Mouse (Mus musculus) skeletal muscle tissue, adult 2 months (tissue): ENCODE measurements at regions not wholly inside any gene's neighbourhood (a gene's known extent, or its start where the extent isn't known, plus 50 kb on each side); places are given as distances from the start of the nearest gene placed in this dataset.

Experiments used
- DNase-seq: peaks from one replicate; pipeline ENCODE4 v3.0.0-alpha.2; 2012; ENCODE audit warnings: low read depth, low spot score

- no peak for DNase-seq
Observed at GRCm38 (mm10) chr2:159523739-159524138, 729.1 kb downstream of the Dhx35 start.

- peak; percentile 70 for DNase-seq
Observed at GRCm38 (mm10) chr2:159534951-159535350, 740.3 kb downstream of the Dhx35 start.

DNA sequence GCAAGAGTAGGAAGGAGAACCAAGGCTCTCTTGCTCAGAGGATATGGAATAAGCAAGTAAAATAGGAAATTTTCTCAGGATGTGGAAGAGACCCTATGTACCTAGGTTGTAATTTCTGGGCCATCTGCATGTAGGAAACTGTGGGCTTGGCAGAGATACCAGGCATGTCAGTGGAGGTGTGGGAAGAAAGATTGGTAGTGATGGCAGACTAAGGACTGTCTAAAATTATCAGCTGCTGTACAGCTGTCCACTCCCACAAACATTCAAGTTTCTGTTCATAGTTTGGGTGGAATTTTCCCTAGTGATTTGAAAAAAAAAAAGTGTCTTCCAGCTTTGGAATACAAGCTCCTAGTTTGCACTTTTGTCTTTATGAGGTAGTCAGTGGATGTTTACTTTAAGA is 744.7 kb downstream of the Dhx35 start:
- no peak for DNase-seq

- DNase-seq = no peak
Observed at GRCm38 (mm10) chr2:159557567-159557966, 763.0 kb downstream of the Dhx35 start.

DNA sequence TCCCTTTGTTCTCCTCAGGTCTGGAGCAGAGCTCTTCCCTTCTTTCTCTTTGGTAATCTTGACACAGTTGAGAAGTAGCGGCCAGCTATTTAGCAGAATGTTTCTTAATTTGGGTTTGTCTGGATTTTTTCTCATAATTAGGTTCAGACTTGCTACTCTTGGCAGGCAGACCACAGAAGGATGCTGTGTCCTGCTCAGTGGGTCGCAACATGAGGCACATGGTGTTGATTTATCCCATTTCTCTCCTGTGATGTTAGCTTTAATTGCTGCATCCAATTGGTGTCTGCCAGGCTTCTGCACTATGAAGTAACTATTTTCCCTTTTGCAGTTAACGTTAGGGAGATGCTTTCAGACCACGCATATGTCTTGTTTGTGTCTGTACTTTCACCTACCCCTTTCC is 768.7 kb downstream of the Gm826 start:
- peak; percentile 33 for DNase-seq

DNA sequence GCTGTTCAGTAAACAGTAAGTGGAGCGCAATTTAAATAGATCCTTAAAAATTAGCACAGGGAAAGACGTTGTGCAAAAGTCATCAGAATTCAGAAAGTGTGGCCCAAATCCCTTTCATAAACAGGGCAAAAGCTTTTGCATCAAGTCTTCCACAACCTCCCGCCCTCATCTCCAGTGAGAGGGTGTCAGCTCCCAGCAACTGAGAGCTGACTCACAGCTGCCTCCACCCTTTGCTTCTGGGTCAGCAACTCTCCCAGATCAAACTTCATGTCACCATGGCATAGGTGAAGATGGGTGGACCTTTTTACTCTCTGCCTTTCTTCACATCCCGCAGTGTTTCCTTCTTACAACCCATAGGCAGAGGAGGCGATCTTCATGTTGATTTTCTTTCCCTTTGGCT is 768.0 kb downstream of the Gm826 start:
- peak; percentile 55 for DNase-seq

- peak; percentile 90 for DNase-seq
Observed at GRCm38 (mm10) chr2:159566461-159566860, 767.5 kb downstream of the Gm826 start.

DNA sequence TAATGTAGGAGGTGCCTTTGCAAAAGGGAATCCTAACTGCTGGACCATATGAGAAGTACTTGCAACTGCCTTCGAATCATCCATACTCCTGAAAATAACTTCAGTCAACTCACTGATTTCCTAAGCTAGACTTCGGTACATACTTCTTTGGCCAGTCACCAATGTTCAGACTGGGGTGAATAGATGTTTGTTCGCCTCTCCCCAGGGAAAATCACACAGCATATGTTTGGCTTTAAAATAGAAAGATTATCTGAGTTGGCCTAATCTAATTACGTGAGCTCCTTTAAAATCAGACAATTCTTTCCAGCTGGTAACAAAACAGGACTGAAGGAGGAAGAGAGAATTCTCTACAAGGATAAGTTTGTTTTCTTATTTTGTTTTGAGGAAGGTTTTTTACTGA is 765.6 kb downstream of the Gm826 start:
- DNase-seq = no peak

DNA sequence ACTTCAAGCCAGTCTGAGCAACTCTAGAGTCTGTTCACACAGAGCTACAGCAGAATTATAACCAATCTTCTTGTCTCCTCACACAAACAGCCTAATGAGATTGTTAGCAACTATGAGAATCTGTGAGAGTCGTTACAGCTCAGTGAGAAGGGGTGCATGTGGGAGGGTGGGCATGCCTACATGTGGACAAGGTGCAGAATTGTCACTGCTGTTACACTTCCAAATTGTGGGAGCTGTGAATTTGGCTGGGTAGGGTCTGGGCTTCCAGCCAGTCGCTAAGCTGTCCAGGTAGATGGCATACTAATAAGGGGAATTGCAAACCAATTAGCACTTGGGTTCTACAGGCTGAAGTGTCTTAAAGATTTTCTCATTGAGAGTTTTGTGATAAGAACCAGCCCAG is 762.1 kb downstream of the Gm826 start:
- DNase-seq = no peak

- DNase-seq = no peak
Observed at GRCm38 (mm10) chr2:159575271-159575670, 758.7 kb downstream of the Gm826 start.

- DNase-seq = no peak
Observed at GRCm38 (mm10) chr2:159583103-159583502, 750.9 kb downstream of the Gm826 start.

- DNase-seq = no peak
Observed at GRCm38 (mm10) chr2:159584641-159585040, 749.3 kb downstream of the Gm826 start.

DNA sequence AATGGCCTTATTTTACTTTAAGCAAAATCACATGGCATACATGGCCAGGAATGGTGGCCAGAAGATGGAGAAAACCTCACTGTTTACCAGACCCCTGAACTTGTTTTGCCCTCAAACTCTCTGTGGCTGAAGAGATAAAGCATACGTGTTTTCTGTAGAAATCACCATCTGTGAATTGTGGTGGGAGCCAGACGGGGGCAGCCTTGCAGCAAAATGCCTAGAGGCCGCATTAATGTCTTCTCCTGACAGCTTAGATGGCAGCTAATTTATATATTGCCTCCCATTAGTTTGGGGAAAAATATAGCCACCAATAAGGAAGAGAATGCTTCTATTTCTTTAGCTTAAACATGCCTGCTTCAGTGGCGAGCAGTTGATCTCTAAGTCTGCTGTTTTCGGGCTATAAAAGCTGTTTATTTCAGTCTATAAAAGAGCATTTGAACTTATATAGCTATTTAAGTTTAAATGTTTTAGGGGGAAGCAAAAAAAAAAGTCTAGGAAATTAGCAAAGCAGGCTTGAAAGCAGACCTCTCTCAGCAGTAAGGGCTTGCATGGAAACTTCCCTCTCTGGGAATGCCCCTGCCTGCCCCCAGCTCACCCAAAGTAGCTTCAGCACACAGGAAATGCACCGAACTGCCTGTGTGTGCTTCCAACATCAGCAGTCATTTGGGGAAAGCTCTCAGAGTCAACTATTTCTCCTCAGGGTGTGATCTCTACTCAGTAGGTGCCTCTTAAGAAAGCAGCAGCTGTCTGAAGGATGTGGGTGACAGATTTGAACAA is 747.1 kb downstream of the Gm826 start:
- no peak for DNase-seq

- DNase-seq = no peak
Observed at GRCm38 (mm10) chr2:159591396-159592124, 742.4 kb downstream of the Gm826 start.

GRCm38 (mm10) chr2:159592841-159593240 is 741.1 kb downstream of the Gm826 start:
- peak; percentile 42 for DNase-seq

GRCm38 (mm10) chr2:159596285-159596684 is 737.7 kb downstream of the Gm826 start:
- peak; percentile 45 for DNase-seq

GRCm38 (mm10) chr2:159598080-159598479 is 735.9 kb downstream of the Gm826 start:
- DNase-seq = no peak

DNA sequence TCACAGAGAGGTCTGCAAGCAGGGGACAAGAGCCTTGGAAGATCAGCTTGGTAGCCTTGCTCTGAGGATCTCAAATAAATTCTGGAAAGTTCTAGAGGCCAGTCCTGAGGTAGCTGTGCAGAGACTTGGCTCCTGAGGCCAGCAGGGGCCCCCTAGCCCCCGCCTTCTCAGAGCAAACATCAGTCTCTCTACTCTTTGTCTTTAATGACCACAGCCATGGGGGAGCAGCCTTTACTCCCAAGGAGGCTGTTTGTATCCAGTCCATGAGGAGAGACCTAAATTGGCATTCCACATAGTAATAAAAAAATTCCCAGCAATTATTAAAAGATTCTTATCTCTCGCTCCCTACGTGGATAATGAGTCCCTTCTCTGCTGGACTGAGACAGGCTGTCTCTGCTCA is 726.8 kb downstream of the Gm826 start:
- DNase-seq = no peak

- no peak for DNase-seq
Observed at GRCm38 (mm10) chr2:159610451-159610850, 723.5 kb downstream of the Gm826 start.

DNA sequence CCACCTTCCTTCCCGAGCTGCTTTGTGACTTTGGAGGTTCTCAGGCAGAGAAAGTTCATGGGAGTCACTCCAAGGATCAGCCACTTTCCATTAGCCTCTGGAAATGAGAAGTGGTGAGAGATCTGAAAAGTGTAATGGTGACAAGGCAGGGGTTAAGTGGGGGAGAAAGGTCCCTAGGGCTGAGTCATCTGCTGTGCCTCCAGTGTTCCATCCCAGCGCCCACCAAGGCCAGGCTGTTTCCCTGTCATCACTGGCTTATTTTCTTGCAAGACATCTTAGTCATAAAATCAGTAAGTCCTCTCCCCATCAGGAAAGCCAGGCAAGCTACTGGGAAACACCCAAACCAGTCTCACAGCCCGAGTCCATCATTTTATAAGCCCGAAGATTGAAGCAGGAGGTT is 717.3 kb downstream of the Gm826 start:
- no peak for DNase-seq

GRCm38 (mm10) chr2:159621261-159621660 is 712.7 kb downstream of the Gm826 start:
- no peak for DNase-seq

DNA sequence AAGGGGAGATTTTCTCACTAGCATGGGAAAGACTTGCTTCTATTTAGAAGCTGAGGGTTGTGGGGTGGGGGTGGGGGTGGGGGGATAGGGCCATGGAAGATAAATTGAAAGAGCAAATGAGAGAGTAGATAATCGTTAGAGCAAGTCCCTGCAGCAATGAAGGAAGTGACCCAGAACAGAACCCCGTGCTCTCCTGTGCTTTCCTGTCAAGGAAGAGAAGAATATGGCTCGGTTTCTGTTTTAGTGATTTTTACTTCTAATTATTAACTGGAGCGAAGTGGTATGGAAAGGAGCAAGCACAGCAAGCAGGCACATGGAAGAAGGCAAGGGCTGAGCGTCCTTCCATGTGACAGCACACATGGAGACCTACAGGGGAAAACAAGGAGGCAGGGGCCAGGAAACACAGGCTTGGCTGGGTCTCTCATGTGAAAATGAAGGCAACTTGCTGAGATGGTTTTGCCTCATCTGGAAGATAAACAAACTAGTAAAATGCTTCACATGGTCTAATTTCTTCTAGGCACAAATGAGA is 711.8 kb downstream of the Gm826 start:
- DNase-seq = no peak

DNA sequence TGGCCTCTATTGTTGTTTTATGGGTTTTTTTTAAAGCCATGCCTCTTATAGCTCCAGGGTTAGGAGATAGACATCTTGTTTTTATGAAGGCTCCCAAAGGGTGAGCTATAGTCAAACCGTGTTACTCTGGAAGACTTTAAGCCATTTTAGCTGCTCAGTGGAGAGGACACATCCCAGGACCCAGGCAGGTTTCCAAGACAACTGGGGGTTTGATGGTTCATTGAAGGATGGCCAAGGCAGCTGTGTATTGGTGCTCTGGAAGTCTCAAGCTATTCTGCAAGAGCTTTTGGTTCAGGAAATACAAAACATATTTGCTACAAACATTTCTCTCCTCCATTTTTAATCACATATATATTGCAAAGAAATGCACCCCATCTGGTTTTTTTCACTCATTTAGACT is 708.7 kb downstream of the Gm826 start:
- peak; percentile 51 for DNase-seq
